Mouse (Mus musculus) heart, embryonic 11.5 days (tissue): ENCODE measurements around the gene Trappc3. TPM values are rescaled to one million over a fixed set of nuclear protein-coding genes. Genes with fewer than 3 reads are reported as not detected.
A peak's percentile ranks its signal among the peaks of the same experiment; 100 is the strongest.

Experiments used
- ATAC-seq: fragments of 200-750 bp; cut with Nextera tagmentation; replicated peaks from 2 replicates; pipeline ENCODE4 v1.8.0; 2017; ENCODE audit warnings: moderate library complexity; ENCODE audit not compliant: insufficient number of reproducible peaks, low FRiP score, low TSS enrichment
- H3K27ac ChIP-seq: fragments of 300-500 bp; sonication (generic); 2 replicates; pipeline ENCODE4 v1.5.1; 2014; ENCODE audit warnings: mild to moderate bottlenecking, low read depth, low read length
- H3K27me3 ChIP-seq: fragments of 300-500 bp; sonication (generic); 2 replicates; pipeline ENCODE4 v1.6.1; 2014; ENCODE audit warnings: mild to moderate bottlenecking, low read length, mixed read lengths; ENCODE audit not compliant: control insufficient read depth, insufficient read depth
- H3K36me3 ChIP-seq: fragments of 300-500 bp; sonication (generic); 2 replicates; pipeline ENCODE4 v1.6.1; 2014; ENCODE audit warnings: mild to moderate bottlenecking, low read length, moderate library complexity, mixed read lengths; ENCODE audit not compliant: control insufficient read depth, insufficient read depth
- H3K4me1 ChIP-seq: fragments of 300-500 bp; sonication (generic); 2 replicates; pipeline ENCODE4 v1.6.1; 2014; ENCODE audit warnings: low read length; ENCODE audit not compliant: control insufficient read depth, insufficient read depth
- H3K4me2 ChIP-seq: fragments of 300-500 bp; sonication (generic); 2 replicates; pipeline ENCODE4 v1.6.1; 2014; ENCODE audit warnings: mild to moderate bottlenecking, moderate library complexity
- H3K4me3 ChIP-seq: fragments of 300-500 bp; sonication (generic); 2 replicates; pipeline ENCODE4 v1.5.1; 2014; ENCODE audit warnings: low read depth, low read length
- H3K9ac ChIP-seq: fragments of 300-500 bp; sonication (generic); 2 replicates; pipeline ENCODE4 v1.6.1; 2014; ENCODE audit warnings: mild to moderate bottlenecking, low read depth, low read length, moderate library complexity
- H3K9me3 ChIP-seq: fragments of 300-500 bp; sonication (generic); replicated peaks from 2 replicates; pipeline ENCODE4 v1.6.1; 2016; ENCODE audit warnings: low read length; ENCODE audit not compliant: control insufficient read depth
- WGBS: fragments of 180-500 bp; shearing (Covaris S2); extraction: QIAGEN DNeasy Blood & Tissue Kit; methylation state at CpG from one replicate; pipeline ENCODE4 v1.1.7; 2014; ENCODE audit not compliant: insufficient replicate concordance; 5-methylcytosine and 5-hydroxymethylcytosine counted together
- polyA plus RNA-seq: library from polyadenylated mRNA; unstranded; fragments of >200 nt; fragmentation: Nextera tagmentation; extraction: Ambion mirVana; gene quantifications from 2 replicates; pipeline ENCODE4 v1.2.1, GENCODE M21; 2014

Trappc3 gene
- polyA plus RNA-seq, 1 experiment from 2014 or later = 11.0 TPM

- H3K4me2 ChIP-seq = no peak overlapping the region
- ATAC-seq = no peak
- no peaks in the 10 kb centered on the region for H3K36me3 ChIP-seq
- no peak overlapping the region for H3K9ac ChIP-seq
- H3K27me3 ChIP-seq = peaks cover 6% of the 10 kb centered on the region; the same call in 1 of the 2 replicates
- H3K27ac ChIP-seq = no peak overlapping the region
- no peaks in the 10 kb centered on the region for H3K4me1 ChIP-seq
- no peak overlapping the region for H3K4me3 ChIP-seq
- WGBS = 50% methylated on average over 9 of the region's 9 CpGs
- H3K9me3 ChIP-seq = no peaks in the 10 kb centered on the region
Measured at GRCm38 (mm10) chr4:126278961-126279360, 16.8 kb downstream of the Trappc3 start.

GRCm38 (mm10) chr4:126281706-126282105 is 19.6 kb downstream of the Trappc3 start:
- Histone ChIP-seq H3K4me2 (no peak overlapping the region), H3K27me3 (peaks cover 22% of the 10 kb centered on the region), H3K36me3 (no peaks in the 10 kb centered on the region), H3K4me1 (peaks cover 4% of the 10 kb centered on the region; the same call in 1 of the 2 replicates), H3K9ac (no peak overlapping the region), H3K4me3 (no peak overlapping the region), H3K9me3 (no peaks in the 10 kb centered on the region), H3K27ac (no peak overlapping the region)
- 57% methylated on average over 9 of the region's 9 CpGs for WGBS
- ATAC-seq = no peak

- Histone ChIP-seq H3K4me1 (peaks cover 6% of the 10 kb centered on the region; the same call in 1 of the 2 replicates), H3K4me3 (no peak overlapping the region), H3K4me2 (no peak overlapping the region), H3K9me3 (no peaks in the 10 kb centered on the region), H3K9ac (no peak overlapping the region), H3K27ac (no peak overlapping the region), H3K27me3 (peaks cover 41% of the 10 kb centered on the region), H3K36me3 (no peaks in the 10 kb centered on the region)
- no peak for ATAC-seq
- WGBS = 71% methylated on average over 8 of the region's 8 CpGs
Measured at GRCm38 (mm10) chr4:126283582-126283981, 21.5 kb downstream of the Trappc3 start.

GRCm38 (mm10) chr4:126286492-126286891 is 24.4 kb downstream of the Trappc3 start, which contains the start of gene Col8a2:
Gene Col8a2, plus strand, starts transcription at chr4:126286793.
- H3K27me3 ChIP-seq = peaks cover 54% of the 10 kb centered on the region
- H3K4me2 ChIP-seq = peak within 1 kb of the TSS; percentile 78
- peak within 1 kb of the TSS; percentile 40 for H3K4me3 ChIP-seq
- no peaks in the 10 kb centered on the region for H3K9me3 ChIP-seq
- H3K36me3 ChIP-seq = no peaks in the 10 kb centered on the region
- no peak within 1 kb of the TSS for H3K27ac ChIP-seq
- peak; percentile 20; the same call in 1 of the 2 replicates for ATAC-seq
- peaks cover 6% of the 10 kb centered on the region; the same call in 1 of the 2 replicates for H3K4me1 ChIP-seq
- peak within 1 kb of the TSS; percentile 40 for H3K9ac ChIP-seq
- 2% methylated on average over 37 of the region's 42 CpGs for WGBS

GRCm38 (mm10) chr4:126287302-126287995 is 25.3 kb downstream of the Trappc3 start:
- Histone ChIP-seq H3K4me1 (peaks cover 6% of the 10 kb centered on the region; the same call in 1 of the 2 replicates), H3K36me3 (no peaks in the 10 kb centered on the region), H3K27ac (no peak overlapping the region), H3K4me2 (no peak overlapping the region), H3K9me3 (no peaks in the 10 kb centered on the region), H3K9ac (no peak overlapping the region), H3K27me3 (peaks cover 53% of the 10 kb centered on the region), H3K4me3 (peak overlapping the region; percentile 40; the same call in 1 of the 2 replicates)
- no peak for ATAC-seq
- WGBS = 32% methylated on average over 11 of the region's 11 CpGs

GRCm38 (mm10) chr4:126288085-126288666 is 26.1 kb downstream of the Trappc3 start:
- no peak overlapping the region for H3K9ac ChIP-seq
- no peak overlapping the region for H3K4me3 ChIP-seq
- no peaks in the 10 kb centered on the region for H3K9me3 ChIP-seq
- peaks cover 50% of the 10 kb centered on the region for H3K27me3 ChIP-seq
- no peaks in the 10 kb centered on the region for H3K36me3 ChIP-seq
- H3K4me1 ChIP-seq = peaks cover 6% of the 10 kb centered on the region; the same call in 1 of the 2 replicates
- 37% methylated on average over 17 of the region's 17 CpGs for WGBS
- no peak for ATAC-seq
- H3K4me2 ChIP-seq = peak overlapping the region; percentile 22; the same call in 1 of the 2 replicates
- H3K27ac ChIP-seq = no peak overlapping the region

GRCm38 (mm10) chr4:126290314-126290713 is 28.2 kb downstream of the Trappc3 start:
- WGBS = 78% methylated on average over 8 of the region's 8 CpGs
- no peak overlapping the region for H3K27ac ChIP-seq
- peaks cover 50% of the 10 kb centered on the region for H3K27me3 ChIP-seq
- no peaks in the 10 kb centered on the region for H3K9me3 ChIP-seq
- no peak for ATAC-seq
- peaks cover 6% of the 10 kb centered on the region; the same call in 1 of the 2 replicates for H3K4me1 ChIP-seq
- no peak overlapping the region for H3K4me2 ChIP-seq
- no peak overlapping the region for H3K9ac ChIP-seq
- no peaks in the 10 kb centered on the region for H3K36me3 ChIP-seq
- H3K4me3 ChIP-seq = no peak overlapping the region

- 19% methylated on average over 13 of the region's 13 CpGs for WGBS
- H3K4me2 ChIP-seq = no peak overlapping the region
- no peak overlapping the region for H3K9ac ChIP-seq
- H3K27ac ChIP-seq = no peak overlapping the region
- no peaks in the 10 kb centered on the region for H3K9me3 ChIP-seq
- peaks cover 52% of the 10 kb centered on the region for H3K27me3 ChIP-seq
- no peak overlapping the region for H3K4me3 ChIP-seq
- no peaks in the 10 kb centered on the region for H3K36me3 ChIP-seq
- H3K4me1 ChIP-seq = peaks cover 6% of the 10 kb centered on the region; the same call in 1 of the 2 replicates
- ATAC-seq = no peak
Measured at GRCm38 (mm10) chr4:126291196-126291595, 29.1 kb downstream of the Trappc3 start.
